Mouse (Mus musculus) C2C12 (cell line): ENCODE data around the gene Acot1.

Experiments used
- CEBPB ChIP-seq: IDR thresholded peaks from one replicate; pipeline ENCODE4 v1.6.1; 2011; ENCODE audit warnings: low read depth, mild to moderate bottlenecking, control low read depth, moderate library complexity
- CTCF ChIP-seq: IDR thresholded peaks from one replicate; pipeline ENCODE4 v1.5.1; 2011; ENCODE audit not compliant: control insufficient read depth, insufficient read depth, insufficient read length
- MYOG ChIP-seq: IDR thresholded peaks from one replicate; pipeline ENCODE4 v1.6.1; 2011; ENCODE audit not compliant: control insufficient read depth, insufficient read length; ENCODE audit errors: extremely low read depth

DNA sequence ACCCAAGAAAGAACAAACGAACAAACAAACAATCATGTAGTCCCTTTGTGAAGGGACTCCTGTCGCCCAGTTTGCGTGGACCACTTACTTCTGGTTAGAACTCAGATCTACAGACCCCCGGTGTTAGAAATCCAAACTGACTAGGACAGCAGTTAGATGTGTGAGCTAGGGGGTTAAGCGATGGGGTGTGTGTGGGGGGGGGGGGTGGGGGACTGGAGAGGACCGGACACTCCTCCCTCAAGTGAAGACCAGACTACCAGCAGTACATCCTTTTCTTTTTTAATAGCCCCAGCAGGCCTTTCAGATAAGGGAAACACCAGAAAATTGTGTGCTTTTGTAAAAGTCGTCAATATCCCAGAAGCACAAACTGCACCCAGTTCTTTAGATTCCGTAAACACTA lies 561 bp upstream of the Acot1 start:
- TF ChIP-seq CTCF (no peak), MYOG (no peak), CEBPB (no peak)
